Mouse (Mus musculus): Measurements from ENCODE around the gene 8030411F24Rik. TPM values are rescaled to one million over a fixed set of nuclear protein-coding genes. Genes with fewer than 3 reads are reported as not detected.

8030411F24Rik gene
- polyA plus RNA-seq, 1 experiment from 2014 or later = not detected

DNA sequence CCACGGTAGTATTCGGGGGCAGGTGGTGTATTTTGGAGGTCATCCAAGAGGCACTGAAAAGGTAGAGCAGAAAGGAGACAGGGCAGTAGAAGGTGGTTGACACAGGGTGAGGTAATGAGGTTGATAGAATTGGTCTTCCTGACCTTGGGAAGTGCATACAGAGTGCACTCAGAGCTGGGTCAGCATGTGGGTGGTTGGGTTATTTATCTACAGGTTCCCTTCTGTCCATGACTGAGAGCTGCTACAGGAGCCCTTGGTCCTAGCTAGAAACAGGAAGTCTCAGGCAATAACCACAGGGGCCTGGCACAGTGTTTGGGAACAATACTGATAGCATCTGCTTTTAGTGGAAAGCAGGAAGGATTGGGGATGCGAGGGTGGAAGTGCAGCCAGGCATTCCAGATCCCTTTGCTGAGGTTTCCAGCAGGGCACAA lies 19.7 kb downstream of the 8030411F24Rik start:
- no peak overlapping the region for H3K27ac ChIP-seq (replicated peaks)
- no peaks in the 10 kb centered on the region for H3K9me3 ChIP-seq
- 74% methylated on average over 3 of the region's 3 CpGs for WGBS
- no peak for ATAC-seq (replicated peaks)
- no peak overlapping the region for H3K4me3 ChIP-seq
- H3K9ac ChIP-seq (replicated peaks) = no peak overlapping the region
- H3K4me2 ChIP-seq (replicated peaks) = no peak overlapping the region
- no peaks in the 10 kb centered on the region for H3K36me3 ChIP-seq
- no peaks in the 10 kb centered on the region for H3K27me3 ChIP-seq
- H3K4me1 ChIP-seq = no peaks in the 10 kb centered on the region

DNA sequence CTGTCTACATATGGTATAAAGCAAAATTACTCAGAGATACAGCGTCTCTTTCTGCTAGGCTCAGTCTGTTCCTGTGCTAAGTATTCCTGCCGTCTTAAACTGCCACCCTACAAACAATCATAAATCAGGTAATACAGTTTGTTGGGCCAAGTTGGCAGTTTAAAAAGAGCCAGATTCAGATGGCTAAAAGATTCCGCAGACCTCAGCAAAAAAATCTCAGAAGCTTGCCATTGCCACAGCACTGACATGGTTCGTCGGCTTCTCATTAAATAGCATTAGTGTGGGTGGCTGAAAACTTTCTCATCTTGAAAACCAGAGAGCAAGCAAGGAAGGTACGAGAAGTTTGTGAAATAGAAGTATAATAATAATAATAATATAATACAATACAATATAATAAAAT lies 24.9 kb downstream of the 8030411F24Rik start:
- no peak for ATAC-seq (replicated peaks)
- H3K4me2 ChIP-seq (replicated peaks) = no peak overlapping the region
- no peaks in the 10 kb centered on the region for H3K36me3 ChIP-seq
- WGBS = 86% methylated on average over 6 of the region's 6 CpGs
- H3K27me3 ChIP-seq = no peaks in the 10 kb centered on the region
- H3K9me3 ChIP-seq = no peaks in the 10 kb centered on the region
- H3K4me3 ChIP-seq = no peak overlapping the region
- H3K9ac ChIP-seq (replicated peaks) = no peak overlapping the region
- H3K4me1 ChIP-seq = no peaks in the 10 kb centered on the region
- H3K27ac ChIP-seq (replicated peaks) = no peak overlapping the region

DNA sequence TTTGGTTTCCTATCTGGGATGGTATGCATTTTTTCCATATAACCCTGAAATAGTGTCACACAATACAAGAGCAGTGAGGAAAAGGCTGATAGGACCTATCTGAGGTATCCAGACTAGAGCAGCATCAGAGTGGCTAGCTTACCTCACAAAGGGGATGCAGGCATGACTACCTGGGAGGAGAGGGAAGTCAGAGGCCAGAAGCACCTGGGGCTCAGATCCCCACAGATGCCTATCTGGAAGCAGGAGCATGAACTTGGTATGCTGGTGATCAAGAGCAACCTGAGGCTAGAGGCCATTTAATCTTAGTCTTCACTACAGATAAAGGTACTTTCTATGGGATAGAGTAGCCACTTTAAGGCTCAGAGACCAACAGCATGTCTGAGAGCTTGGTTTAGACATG lies 38.1 kb downstream of the 8030411F24Rik start, which contains the start of gene Cst13:
Gene Cst13 (plus strand): TSS at position 173 of the 400 bp plus-strand sequence.
- H3K4me2 ChIP-seq (replicated peaks) = no peak within 1 kb of the TSS
- no peak for ATAC-seq (replicated peaks)
- H3K9me3 ChIP-seq = no peaks in the 10 kb centered on the region
- H3K27ac ChIP-seq (replicated peaks) = no peak within 1 kb of the TSS
- no peaks in the 10 kb centered on the region for H3K27me3 ChIP-seq
- H3K36me3 ChIP-seq = no peaks in the 10 kb centered on the region
- no peak within 1 kb of the TSS for H3K9ac ChIP-seq (replicated peaks)
- no peak within 1 kb of the TSS for H3K4me3 ChIP-seq
- H3K4me1 ChIP-seq = no peaks in the 10 kb centered on the region

DNA sequence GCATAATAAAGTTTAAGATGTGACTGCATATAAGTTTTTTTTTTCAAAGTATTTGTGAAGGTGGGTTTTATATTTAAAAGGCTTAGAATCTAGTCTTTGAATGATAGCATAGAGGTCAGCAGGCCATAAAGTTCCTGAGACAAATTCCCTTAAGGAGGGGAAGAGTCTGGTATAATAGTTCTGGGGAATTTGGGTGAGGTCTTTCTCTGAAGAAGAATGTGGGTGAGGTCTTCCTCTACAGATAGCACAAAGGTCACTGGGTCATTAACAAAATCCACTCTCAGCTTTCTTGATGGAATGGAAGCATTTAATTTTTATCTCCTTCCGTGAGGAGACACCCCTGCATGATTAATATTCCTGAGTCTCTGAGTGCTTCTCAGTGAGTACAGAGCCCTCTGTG lies 44.2 kb downstream of the 8030411F24Rik start:
- Histone ChIP-seq H3K4me3 (no peak overlapping the region), H3K27me3 (no peaks in the 10 kb centered on the region), H3K9me3 (no peaks in the 10 kb centered on the region), H3K4me2 (replicated peaks) (no peak overlapping the region), H3K9ac (replicated peaks) (no peak overlapping the region), H3K36me3 (no peaks in the 10 kb centered on the region), H3K4me1 (no peaks in the 10 kb centered on the region), H3K27ac (replicated peaks) (no peak overlapping the region)
- ATAC-seq (replicated peaks) = no peak
- WGBS = 81% methylated on average over 1 of the region's 1 CpGs

DNA sequence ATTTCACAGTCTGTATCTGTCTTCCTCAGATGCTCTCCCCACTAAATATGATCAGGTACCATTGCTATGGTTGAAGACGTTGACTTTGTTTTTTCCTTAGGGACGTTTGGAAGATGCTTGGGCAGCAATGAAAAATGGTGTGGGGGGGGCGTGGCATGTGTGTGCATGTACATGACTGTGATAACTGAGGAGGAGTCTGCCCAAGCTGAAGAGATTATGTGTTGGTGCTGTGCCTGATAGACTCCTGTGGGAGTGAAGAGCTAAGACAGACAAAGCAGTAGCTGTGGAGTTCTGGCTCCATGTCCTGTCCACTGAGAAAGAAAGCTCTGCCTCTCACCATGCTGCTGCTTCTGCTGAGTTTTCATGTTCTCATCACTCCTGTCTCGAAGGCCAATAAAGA lies 53.1 kb downstream of the 8030411F24Rik start, which contains the start of gene Cst9:
Gene Cst9 (plus strand): TSS at position 236 of the 400 bp plus-strand sequence.
- no peak for ATAC-seq (replicated peaks)
- Histone ChIP-seq H3K36me3 (no peaks in the 10 kb centered on the region), H3K4me2 (replicated peaks) (no peak within 1 kb of the TSS), H3K9ac (replicated peaks) (no peak within 1 kb of the TSS), H3K27ac (replicated peaks) (no peak within 1 kb of the TSS), H3K27me3 (no peaks in the 10 kb centered on the region), H3K9me3 (no peaks in the 10 kb centered on the region), H3K4me1 (no peaks in the 10 kb centered on the region), H3K4me3 (no peak within 1 kb of the TSS)
- WGBS = 70% methylated on average over 4 of the region's 4 CpGs

Other genes starting within 250 kb of the 8030411F24Rik start
- gene Nxt1, start 109.4 kb upstream of the 8030411F24Rik start, polyA plus RNA-seq (2015; fragmentation: Nextera tagmentation; extraction: Ambion mirVana) = 62.4 and 72.9 TPM in 2 replicates
- 20.7 and 21.2 TPM in 2 replicates for gene Gzf1, start 101.0 kb upstream of the 8030411F24Rik start, polyA plus RNA-seq (2015; fragmentation: Nextera tagmentation; extraction: Ambion mirVana)
- gene Napb, start 49.5 kb upstream of the 8030411F24Rik start, polyA plus RNA-seq (2015; fragmentation: Nextera tagmentation; extraction: Ambion mirVana) = 37.3 and 38.0 TPM in 2 replicates
- not detected in 2 replicates for gene Cstl1, start 31.7 kb upstream of the 8030411F24Rik start, polyA plus RNA-seq (2015; fragmentation: Nextera tagmentation; extraction: Ambion mirVana)
- gene Cst11, start 10.5 kb upstream of the 8030411F24Rik start, polyA plus RNA-seq (2015; fragmentation: Nextera tagmentation; extraction: Ambion mirVana) = not detected in 2 replicates
- gene Cst12, start 7.4 kb downstream of the 8030411F24Rik start, polyA plus RNA-seq (2015; fragmentation: Nextera tagmentation; extraction: Ambion mirVana) = not detected in 2 replicates
- not detected in 2 replicates for gene Cst8, start 16.8 kb downstream of the 8030411F24Rik start, polyA plus RNA-seq (2015; fragmentation: Nextera tagmentation; extraction: Ambion mirVana)
- not detected in 2 replicates for gene Cst13, start 38.1 kb downstream of the 8030411F24Rik start, polyA plus RNA-seq (2015; fragmentation: Nextera tagmentation; extraction: Ambion mirVana)
- not detected in 2 replicates for gene Cst9, start 53.1 kb downstream of the 8030411F24Rik start, polyA plus RNA-seq (2015; fragmentation: Nextera tagmentation; extraction: Ambion mirVana)
- not detected in 2 replicates for gene 9230104L09Rik, start 83.0 kb downstream of the 8030411F24Rik start, polyA plus RNA-seq (2015; fragmentation: Nextera tagmentation; extraction: Ambion mirVana)
- gene Cst3, start 93.7 kb downstream of the 8030411F24Rik start, polyA plus RNA-seq (2015; fragmentation: Nextera tagmentation; extraction: Ambion mirVana) = 461 and 495 TPM in 2 replicates
- gene Gm1330, start 221.2 kb downstream of the 8030411F24Rik start, polyA plus RNA-seq (2015; fragmentation: Nextera tagmentation; extraction: Ambion mirVana) = not detected in 2 replicates
- gene Gm10750, start 235.2 kb downstream of the 8030411F24Rik start, polyA plus RNA-seq (2015; fragmentation: Nextera tagmentation; extraction: Ambion mirVana) = not detected in 2 replicates